Mouse (Mus musculus): ENCODE data around the gene Igfbp7.

Gene Igfbp7

GRCm38 (mm10) chr5:77349971-77350658, 57.7 kb downstream of the Igfbp7 start:
- DNase-seq (ENCODE audit: low spot score in 2 of 2), result no peak

GRCm38 (mm10) chr5:77348901-77349300, 58.9 kb downstream of the Igfbp7 start:
- DNase-seq (ENCODE audit: low spot score in 2 of 2), result no peak

GRCm38 (mm10) chr5:77340033-77340432, 67.8 kb downstream of the Igfbp7 start:
- no peak for DNase-seq (ENCODE audit: low spot score in 2 of 2)

DNA sequence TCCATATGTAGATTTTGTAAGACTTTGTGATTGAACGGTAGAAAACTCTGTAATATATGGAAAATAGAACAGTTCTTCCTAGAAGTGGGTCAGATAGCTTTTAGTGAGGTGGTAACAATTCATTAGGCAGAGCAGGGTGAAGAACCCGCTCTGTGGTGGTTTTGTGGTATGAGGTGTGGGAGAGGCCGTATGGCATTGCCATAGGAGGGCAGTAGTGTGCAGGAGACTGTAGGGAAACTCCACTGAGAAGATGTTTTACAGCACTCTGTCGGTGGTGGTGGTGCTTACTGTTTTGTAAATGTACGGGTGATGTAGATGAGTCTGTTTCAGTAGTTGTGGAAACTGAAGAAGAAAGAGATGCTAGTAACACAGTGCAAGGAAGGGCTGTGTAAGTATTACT, 77.7 kb downstream of the Igfbp7 start:
- DNase-seq (ENCODE audit: low spot score in 2 of 2), result no peak

GRCm38 (mm10) chr5:77324936-77325335, 82.9 kb downstream of the Igfbp7 start:
- DNase-seq (ENCODE audit: low spot score in 2 of 2), result no peak

GRCm38 (mm10) chr5:77314986-77315385, 92.9 kb downstream of the Igfbp7 start:
- no peak for DNase-seq (ENCODE audit: low spot score in 2 of 2)

- no peak for DNase-seq (ENCODE audit: low spot score in 2 of 2)
Observed at GRCm38 (mm10) chr5:77314206-77314605, 93.6 kb downstream of the Igfbp7 start.

GRCm38 (mm10) chr5:77309924-77310772, 97.7 kb downstream of the Igfbp7 start, which contains the start of the genes Noa1 and Polr2b:
Gene Noa1, minus strand, starts transcription at chr5:77310084.
Gene Polr2b, plus strand, starts transcription at chr5:77310147.
- DNase-seq (ENCODE audit: low spot score in 2 of 2), result peak; percentile 99

DNA sequence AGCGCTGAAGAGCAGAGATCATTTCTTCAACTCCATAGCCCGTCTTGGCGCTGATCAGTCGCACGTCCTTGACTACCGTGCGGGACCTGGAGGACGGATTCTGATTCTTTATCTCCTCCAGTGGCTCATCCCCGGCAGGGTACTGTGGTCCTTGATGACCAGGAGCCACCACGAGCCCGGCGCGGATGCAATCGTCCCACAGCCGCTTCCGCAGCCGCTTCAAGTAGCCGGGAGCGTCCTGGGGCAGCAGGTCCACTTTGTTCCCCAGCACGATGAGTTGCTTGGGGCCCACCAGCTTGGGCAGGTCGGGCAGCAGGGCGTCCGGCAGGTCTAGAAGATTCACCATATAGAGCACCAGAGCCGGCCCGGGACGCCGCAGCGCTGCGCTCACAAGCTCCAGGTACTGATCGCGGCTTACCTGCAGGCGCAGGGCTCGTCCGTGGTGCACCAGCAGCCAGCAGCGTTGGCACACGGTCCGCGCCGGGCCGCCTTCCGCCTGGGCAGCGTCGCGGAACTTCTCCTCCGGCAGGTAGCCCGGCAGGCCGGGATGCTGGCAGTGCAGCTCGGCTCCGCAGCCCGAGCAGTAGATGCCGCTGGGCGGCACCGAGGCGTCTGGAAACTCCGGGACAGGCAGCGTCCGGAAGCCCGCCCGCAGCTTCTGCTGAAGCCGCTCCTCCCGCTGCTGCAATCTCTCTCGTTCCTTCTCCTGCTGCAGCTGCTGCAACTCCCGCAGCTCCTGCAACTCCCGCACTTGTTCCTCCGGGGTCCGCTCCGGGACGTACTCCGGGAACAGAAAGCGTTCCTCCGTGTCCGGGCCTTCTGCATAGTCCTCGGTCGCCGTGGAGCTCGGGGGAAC, 98.6 kb downstream of the Igfbp7 start:
- DNase-seq (ENCODE audit: low spot score in 2 of 2), result peak; percentile 51 to 62

DNA sequence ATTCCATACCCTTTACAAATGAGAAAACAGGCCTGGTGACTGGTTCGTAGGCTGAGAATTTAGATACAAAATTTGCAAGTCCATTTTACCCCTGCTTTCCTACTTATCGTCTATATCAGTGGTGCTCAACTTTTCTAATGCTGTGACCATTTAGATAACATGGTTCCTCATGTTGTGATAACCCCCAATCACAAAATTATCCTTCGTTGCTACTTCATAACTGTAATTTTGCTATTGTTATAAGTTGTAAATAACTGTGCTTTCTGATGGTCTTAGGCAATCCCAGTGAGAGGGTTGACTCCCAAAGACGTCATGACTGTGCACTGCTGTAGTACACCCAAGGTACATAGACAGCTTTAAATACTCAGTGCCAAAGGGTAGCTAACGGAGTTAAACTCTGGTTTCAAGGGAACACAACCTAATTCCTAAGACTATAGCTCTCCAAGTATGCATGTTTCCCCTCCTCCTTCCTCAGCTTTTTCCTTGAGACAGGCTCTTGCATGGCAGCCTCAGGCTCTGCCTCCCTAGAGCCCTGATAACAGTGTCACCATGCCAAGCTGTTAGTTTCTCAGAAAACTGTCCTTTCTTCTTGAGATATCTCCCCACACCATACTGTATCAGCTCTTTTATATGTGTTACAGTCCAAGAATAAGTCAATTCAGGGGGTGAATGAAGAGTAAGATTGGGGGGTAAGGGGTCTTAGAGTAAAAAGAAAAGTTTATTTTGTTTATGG, 99.9 kb downstream of the Igfbp7 start:
- DNase-seq (ENCODE audit: low spot score in 2 of 2), result no peak

DNA sequence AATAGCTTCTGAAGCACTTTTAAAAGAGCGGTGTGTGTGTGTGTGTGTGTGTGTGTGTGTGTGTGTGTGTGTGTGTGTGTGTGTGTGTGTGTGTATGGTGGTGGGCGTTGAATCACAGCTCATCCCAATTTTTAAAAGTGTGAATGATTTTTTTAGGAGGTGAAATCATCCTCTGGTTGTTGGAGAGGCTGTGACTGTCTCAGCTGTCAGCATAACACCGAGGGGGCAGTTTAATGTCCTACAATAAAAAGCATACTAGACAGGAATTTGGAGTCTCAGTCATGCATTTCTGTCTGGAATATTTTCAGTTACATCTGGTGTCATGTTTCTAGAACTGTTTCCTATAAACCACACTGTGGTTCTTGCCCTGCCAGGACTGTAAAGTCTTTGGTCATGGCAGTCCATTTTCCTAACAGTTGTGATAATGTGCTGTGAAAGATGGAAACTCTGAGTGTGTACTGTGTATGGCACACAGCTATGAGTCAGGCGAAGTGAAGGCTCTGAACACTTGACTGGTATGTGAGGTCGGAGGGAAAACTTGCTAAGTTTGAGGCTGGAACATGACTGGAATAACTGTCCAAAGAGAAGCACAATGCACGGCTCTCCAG, 106.4 kb downstream of the Igfbp7 start:
- DNase-seq (ENCODE audit: low spot score in 2 of 2), result no peak

DNA sequence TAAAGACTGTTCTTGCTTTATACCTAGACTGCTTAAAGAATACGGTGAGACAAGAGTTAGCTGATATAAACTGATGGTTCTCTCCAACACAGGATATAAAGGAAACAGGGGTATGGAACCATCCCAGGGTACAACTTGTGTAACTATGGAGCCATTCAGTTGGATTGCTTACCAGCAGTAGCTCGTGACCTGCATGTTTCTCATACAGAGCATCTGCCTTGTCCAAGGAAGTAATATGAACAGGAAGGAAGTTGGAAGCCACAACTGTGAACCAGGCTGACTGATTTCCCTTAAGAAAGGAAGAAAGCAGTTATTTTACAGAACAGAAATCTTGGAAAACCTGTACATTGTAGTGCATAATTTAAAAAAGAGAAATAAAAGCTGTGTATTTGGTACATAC, 108.4 kb downstream of the Igfbp7 start:
- no peak for DNase-seq (ENCODE audit: low spot score in 2 of 2)

Data from spleen, postnatal 10 days (tissue).